Mouse (Mus musculus): ENCODE results near the gene Mapt.

GRCm38 (mm10) chr11:104293241-104293640 is 62.1 kb downstream of the Mapt start:
- TF ChIP-seq CTCF (IDR thresholded peaks at IDR 0.05; ENCODE audit: low read depth, low read length), result no peak
- no peak for TF ChIP-seq POLR2A (IDR thresholded peaks at IDR 0.05; ENCODE audit: extremely low read depth, insufficient read depth, low read length)
